Mouse (Mus musculus): ENCODE measurements at regions not wholly inside any gene's neighbourhood (a gene's known extent, or its start where the extent isn't known, plus 50 kb on each side); places are given as distances from the start of the nearest gene placed in this dataset.

DNA sequence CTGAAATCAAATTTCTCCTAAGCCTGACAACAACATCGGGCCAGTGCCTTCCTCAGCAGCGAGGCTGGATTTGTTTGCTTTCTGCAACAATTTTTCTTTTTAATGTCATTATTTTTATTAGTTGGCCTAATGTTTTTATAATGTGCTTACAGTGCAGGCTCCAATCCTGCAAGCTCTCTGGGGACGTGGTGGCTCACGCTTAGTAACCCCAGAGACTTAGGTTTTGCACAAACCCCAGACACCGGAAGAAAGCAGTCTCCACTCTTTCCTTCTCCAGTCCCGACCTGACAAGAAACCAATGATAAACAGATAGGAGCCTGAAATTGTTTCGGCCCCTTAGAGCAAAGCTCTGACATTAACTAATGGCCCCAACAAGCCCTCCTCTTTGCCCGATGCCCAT, 184.7 kb upstream of the Spaca1 start:
- TF ChIP-seq POLR2A (IDR thresholded peaks at IDR 0.05; ENCODE audit: control insufficient read depth, low read depth, low read length) (no peak), CTCF (IDR thresholded peaks at IDR 0.05; ENCODE audit: control insufficient read depth, insufficient read depth, insufficient replicate concordance, low read depth, low read length) (no peak)

Data from testis, adult 2 months (tissue).